Mouse (Mus musculus) layer of hippocampus, postnatal 14 days (tissue): ENCODE measurements at regions not wholly inside any gene's neighbourhood (a gene's known extent, or its start where the extent isn't known, plus 50 kb on each side); places are given as distances from the start of the nearest gene placed in this dataset.

Source experiments
- DNase-seq, 2 experiments: peaks; one replicate each; pipeline ENCODE4 v3.0.0; 2021 to 2022; ENCODE audit warnings: low spot score in 2 of 2, mixed read lengths in 1 of 2
- microRNA-seq, 2 experiments: library from miRNA; unstranded; fragments of <30 nt; microRNA quantifications; one replicate each; pipeline ENCODE4 v1.2.0; 2021

DNA sequence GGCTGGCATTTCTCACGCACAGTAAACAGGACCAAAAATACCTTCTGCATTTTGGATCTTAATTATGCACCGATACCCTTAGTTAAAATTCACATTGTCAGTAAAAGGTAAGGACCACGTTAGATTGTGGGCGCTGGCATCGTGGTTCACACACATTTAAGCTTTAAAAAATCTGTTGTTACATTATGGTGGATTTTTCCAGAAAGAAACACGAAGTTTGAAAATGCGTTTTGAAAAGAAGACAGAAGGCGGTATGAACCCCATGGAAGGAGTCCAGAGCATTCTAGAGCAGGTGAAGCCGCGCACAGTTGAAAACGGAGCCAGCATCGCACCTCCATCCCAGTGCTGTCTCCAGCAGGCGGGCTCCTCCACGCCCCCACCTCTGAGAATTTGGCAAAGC lies 94.6 kb upstream of the Zfp64 start:
- DNase-seq: no peak

DNA sequence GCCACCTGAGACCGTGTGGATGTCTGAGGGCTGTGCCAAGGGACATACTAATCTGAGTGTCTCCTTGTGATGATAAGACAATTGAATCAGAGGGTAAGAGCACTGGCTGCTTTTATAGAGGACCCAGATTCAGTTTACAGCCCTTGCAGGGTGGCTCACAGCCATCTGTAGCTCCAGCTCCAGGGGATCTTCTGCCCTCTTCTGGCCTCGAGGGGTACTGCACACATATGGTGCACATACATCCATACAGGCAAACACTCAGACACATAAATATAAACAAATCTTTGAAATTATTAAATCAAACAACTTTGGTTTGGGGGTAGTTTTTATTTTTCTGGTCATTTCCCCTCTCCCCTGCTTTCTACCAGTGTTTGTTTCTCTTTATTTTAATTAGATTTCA lies 86.4 kb upstream of the Zfp64 start:
- no peak for DNase-seq

DNA sequence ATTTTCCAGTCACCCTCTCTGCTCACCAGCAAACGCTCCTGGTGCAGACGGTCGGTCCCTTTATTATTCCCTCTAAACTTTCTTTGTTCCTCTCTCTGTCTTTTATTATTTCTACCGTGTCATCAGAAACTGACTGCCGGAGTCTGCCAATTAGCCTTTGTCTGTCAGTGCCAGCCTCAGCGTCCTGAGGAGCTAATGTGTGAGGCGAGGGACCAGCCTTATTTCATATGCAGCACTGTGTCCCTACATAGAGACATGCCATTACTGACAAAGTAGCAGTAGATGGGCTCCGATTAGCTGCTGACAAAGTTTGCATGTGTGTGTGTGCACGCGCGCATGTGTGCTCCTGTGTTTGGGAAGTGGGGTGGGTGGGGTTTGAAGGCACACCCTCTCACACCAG lies 82.6 kb upstream of the Zfp64 start:
- no peak for DNase-seq

DNA sequence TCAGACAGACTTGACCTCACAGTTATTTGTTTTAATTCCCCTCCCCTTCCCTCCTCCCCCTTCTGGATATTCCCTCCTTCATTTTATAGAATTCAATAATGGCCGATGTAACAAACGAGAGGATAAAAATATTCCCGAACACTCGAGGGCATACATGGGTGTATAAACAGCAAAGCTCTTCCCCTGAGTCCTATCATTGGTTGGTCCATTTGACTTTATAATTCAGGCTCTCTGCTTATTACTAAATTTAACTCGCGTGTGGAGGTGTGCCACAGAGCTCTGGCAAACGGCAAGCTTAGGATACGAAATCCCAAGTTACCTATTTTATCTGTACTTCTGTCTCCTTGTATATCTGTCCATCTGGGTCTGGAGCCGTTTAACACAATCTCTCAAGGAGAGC lies 82.1 kb upstream of the Zfp64 start:
- DNase-seq: no peak

DNA sequence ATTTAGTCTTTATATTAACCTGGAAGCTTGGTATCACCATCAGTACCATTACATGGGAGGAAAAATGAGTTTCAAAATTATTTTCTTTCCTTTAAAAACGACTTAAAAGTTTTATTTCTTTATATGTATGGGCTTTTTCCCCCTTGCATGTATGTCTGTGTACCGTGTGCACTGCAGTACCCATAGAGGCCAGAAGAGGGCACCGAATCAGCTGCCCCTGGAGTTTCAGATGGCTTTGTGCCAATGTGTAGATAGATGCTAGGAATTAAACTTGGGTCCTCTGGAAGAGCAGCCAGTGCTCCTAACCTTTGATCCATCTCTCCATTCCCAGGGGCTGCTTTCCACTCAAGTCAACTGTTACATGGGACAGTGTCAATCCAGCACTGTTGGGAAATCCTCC lies 79.9 kb upstream of the Zfp64 start:
- peak in 1 of 2 experiments; percentile 15 for DNase-seq

DNA sequence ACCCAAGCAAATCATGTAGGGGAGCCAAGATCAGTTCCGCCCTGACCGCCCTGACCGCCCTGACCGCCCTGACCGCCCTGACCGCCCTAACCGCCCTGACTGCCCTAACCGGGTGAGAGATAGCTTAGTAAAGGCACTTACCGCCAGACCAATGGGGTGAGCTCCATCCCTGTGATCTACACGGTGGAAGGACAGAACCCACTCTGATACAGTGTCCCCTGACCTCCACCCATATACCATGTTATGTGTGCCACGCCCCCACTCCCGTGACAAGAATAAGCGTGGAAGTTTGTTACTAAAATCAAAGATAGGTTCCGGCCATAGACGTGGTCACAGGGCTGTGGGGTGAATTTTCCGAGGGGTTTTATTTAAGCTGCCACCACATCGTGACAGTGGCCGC lies 78.6 kb upstream of the Zfp64 start:
- no peak for DNase-seq

DNA sequence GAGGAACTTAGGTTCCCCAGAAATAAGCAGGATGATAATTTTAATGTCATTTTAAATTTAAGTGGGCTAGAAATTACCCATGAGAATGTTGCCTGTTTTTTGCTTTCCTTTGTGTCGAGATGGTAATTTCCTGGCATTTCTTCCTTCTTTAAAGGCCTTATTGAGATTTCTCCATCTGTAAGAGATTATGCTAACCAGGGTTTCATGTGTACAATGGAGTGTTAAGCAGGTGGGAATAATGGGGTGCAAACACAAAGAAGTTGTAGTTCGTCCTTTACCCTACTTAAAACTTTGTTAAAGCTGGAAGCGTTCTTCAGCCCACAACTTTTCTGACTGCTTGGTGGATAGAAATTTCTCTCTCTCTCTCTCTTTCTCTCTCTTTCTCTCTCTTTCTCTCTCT lies 77.8 kb upstream of the Zfp64 start:
- no peak for DNase-seq

DNA sequence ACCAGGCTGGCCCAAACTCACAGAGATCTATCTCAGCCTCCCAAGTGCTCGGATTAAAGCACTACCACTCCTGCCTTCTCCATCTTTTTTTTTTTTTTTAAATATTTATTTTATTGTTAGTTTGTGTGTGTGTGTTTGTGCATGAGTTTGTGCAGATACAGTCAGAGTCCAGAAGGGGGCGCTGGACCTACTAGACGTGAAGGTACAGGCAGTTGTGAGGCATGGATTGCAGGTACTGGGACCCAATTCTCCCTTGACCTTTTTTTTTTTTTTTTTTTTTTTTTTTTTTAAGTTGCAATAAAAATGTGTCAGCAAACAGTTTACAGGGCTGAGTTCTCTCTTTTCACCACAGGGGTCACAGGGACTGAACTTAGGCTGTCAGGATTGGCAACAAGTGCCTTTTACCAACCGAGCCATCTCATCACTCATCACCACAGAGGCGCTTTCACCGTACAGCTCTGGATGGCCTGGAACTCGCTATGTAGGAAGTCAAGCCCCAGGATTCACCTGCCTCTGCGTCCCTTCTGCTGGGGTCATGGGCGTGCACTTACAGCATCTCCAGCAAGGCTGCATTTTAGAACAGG lies 73.2 kb upstream of the Zfp64 start:
- no peak for DNase-seq

DNA sequence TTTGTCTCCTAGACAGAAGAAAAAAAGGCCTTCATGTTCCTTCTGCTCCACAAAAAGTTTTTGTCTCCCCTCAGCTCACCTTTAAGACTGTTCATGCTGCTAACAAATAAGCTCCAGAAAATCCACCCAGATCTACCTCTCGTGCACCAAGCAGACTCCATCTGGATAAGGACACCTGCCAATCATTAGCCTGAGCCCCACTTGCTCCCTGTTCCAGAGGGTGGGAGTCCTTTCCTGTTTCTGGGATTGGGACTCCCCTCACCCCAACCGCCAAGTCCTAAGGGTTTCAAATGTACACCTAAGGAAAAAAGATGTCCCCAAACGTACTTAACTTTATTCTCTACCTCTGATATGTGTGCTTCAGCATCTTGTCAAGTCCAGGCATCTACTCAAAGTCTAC lies 63.6 kb upstream of the Zfp64 start:
- DNase-seq: no peak

DNA sequence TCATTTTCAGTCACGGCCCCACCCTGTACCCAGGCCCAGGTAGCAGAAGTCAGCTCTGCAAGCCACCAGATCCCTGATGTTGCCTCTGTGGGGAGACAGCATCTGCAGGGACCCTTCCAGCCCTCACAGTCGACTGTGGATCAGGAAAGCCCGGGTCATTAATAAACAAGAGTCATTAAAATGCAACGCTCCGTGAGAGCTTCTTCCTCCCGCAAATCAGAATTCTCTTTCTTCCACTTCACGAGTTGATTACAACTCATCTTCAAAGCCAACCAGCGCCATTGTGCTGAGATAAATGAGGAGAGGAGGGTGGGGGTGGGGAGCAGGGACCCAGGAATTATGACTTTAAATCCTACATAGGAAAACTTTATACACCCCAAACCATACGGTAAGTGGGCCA lies 54.9 kb upstream of the Zfp64 start:
- no peak for DNase-seq

DNA sequence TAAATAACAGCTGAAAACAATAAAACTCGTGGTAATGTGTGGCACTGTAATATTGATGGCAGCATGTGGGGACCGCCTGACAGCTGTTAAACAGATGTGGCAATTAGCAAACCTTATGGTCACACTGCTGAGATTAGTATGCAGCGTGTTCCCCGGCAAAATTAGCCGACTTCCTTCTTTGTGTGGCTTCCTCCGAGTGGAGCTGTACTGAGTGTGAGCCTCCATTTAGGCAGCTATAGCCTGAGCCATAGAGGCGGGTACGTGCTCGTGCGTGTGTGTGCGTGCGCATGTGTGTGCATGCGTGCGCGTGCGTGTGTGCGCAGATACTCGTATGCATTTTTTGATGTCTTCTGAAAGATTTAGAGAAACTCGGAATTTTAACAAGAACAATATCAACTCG lies 53.4 kb upstream of the Zfp64 start:
- DNase-seq: no peak

DNA sequence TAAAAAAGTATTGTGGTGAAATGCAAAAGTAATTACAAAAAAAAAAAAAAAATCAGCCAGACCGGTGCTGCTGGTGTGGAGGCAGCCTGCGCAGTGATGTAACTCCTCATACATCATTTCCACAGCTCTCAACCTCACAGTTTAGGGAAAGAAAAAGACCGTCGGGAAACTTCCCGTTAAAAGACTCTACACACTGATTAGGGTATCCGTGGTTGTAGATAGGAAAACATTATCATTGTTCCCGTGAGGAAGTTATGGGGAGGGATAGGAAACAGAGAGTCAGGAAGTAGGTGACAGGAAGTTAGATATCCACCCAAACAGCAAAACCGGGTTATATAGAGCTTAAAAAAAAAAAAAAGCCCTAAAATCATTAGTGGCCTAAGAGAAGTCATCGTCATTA lies 52.9 kb upstream of the Zfp64 start:
- no peak for DNase-seq

DNA sequence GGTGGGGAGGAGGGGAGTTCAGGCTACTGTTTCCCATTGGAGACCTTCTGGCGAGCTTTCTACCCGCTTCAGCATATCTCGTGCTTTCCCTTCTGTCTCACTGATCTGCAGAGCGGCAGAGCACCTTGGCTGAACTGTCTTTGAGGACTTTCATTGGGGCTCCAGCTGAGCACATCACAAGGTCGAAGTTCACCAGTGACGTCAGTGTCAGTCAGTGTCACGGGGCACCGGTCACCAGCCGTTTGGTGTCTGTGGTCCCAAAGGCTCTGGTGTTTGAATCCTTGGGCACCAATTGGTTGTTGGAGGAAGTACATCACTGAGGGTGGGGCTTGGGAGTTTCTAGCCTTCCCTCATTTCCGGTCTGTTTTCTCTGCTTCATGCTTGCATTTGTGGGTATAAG lies 51.2 kb upstream of the Zfp64 start:
- no peak for DNase-seq

DNA sequence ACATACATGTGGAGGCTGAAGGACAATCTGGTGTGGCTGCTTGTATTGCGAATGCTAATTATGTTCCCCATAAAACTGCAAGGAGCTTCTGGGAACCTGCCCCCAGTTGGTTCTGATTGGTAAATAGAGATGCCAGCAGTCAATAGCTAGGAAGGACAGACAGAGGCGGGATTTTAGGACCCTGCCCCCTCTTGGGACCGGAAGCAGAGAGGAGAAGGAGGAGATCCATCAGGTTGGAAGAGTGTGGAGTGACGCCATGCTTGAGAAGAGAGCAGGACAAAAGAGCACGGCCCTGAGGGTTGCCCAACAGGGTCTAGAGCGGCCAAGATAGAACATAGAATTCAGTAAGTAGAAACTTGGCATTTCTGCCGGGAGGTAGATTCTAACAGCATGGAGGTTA lies 50.4 kb upstream of the Zfp64 start:
- DNase-seq: no peak

Small RNAs in the stretch of these regions (microRNA-seq; reads per million reads assigned to microRNA genes)
- gene Gm26469: 0 reads per million in 2 experiments
